ENCODE assay signal across 30 mouse cellular contexts in genomic region chr11:45398188-45398587, GRCm38 (mm10).
A peak's percentile ranks its signal among the peaks of the same experiment; 100 is the strongest.
DNase-seq lines count a peak whose midpoint lies in the region; ATAC-seq and TF ChIP-seq lines count a peak whose summit lies in the region.
"Had no signal": no experiment of that assay in that cellular context is flagged by ENCODE, and none has a peak within 500 bp of the region (broad histone marks: within the 10 kb centered on the region; RNA-seq: fewer than 3 reads in every experiment).

No protein-coding gene starts in this region.

- peak; percentile 78 for ATAC-seq in frontal cortex, adult (ENCODE audit: low TSS enrichment)
- no peak for ATAC-seq in midbrain, postnatal 0 days (ENCODE audit: low FRiP score)
- no peak for ATAC-seq in midbrain, embryonic 11.5 days (ENCODE audit: low FRiP score)
- ATAC-seq in forebrain, embryonic 16.5 days = peak; percentile 84
- ATAC-seq: activated CD4-positive, CD25-positive, alpha-beta regulatory T cell, adult 4 months; midbrain, embryonic 16.5 days had no signal

- no peaks in the 10 kb centered on the region for H3K9me3 ChIP-seq in midbrain, postnatal 0 days (ENCODE audit: low read length)
- no peaks in the 10 kb centered on the region for H3K9me3 ChIP-seq in midbrain, embryonic 11.5 days (ENCODE audit: control insufficient read depth, low read length)
- H3K9me3 ChIP-seq in forebrain, embryonic 16.5 days (ENCODE audit: control insufficient read depth, low read length) = no peaks in the 10 kb centered on the region
- H3K9me3 ChIP-seq: heart, embryonic 10.5 days; heart, embryonic 15.5 days; hindbrain, embryonic 13.5 days; lung, embryonic 15.5 days; midbrain, embryonic 10.5 days; neural tube, embryonic 12.5 days; stomach, embryonic 15.5 days had no signal

- TF ChIP-seq CTCF in midbrain, postnatal 0 days (IDR thresholded peaks at IDR 0.05) = no peak

- H3K4me2 ChIP-seq in midbrain, postnatal 0 days (ENCODE audit: low read depth, low read length, poor library complexity, severe bottlenecking) = no peak overlapping the region
- H3K4me2 ChIP-seq in midbrain, embryonic 11.5 days = no peak overlapping the region
- no peak overlapping the region for H3K4me2 ChIP-seq in forebrain, embryonic 16.5 days (ENCODE audit: low read length)
- H3K4me2 ChIP-seq: heart, embryonic 15.5 days; hindbrain, embryonic 13.5 days; limb, embryonic 12.5 days; liver, embryonic 11.5 days; lung, embryonic 15.5 days; neural tube, embryonic 12.5 days; stomach, embryonic 15.5 days had no signal

- no peak overlapping the region for H3K4me3 ChIP-seq in midbrain, postnatal 0 days (ENCODE audit: low read depth, low read length)
- no peak overlapping the region for H3K4me3 ChIP-seq in midbrain, embryonic 11.5 days (ENCODE audit: low read depth, low read length)
- no peak overlapping the region for H3K4me3 ChIP-seq in forebrain, embryonic 16.5 days (replicated peaks; ENCODE audit: low read length)
- H3K4me3 ChIP-seq: heart, embryonic 10.5 days; heart, embryonic 15.5 days; hindbrain, embryonic 13.5 days; limb, embryonic 12.5 days; lung, embryonic 15.5 days; midbrain, embryonic 10.5 days; myocyte; neural tube, embryonic 12.5 days; stomach, embryonic 15.5 days had no signal

- 69% methylated on average over 6 of the region's 6 CpGs for WGBS in midbrain, postnatal 0 days
- WGBS in midbrain, embryonic 11.5 days = 74% methylated on average over 6 of the region's 6 CpGs
- WGBS in forebrain, embryonic 16.5 days = 46% methylated on average over 6 of the region's 6 CpGs

- no peaks in the 10 kb centered on the region for H3K27me3 ChIP-seq in midbrain, postnatal 0 days (ENCODE audit: insufficient read depth, low read length)
- H3K27me3 ChIP-seq in midbrain, embryonic 11.5 days (ENCODE audit: control insufficient read depth, insufficient read depth, low read length) = no peaks in the 10 kb centered on the region
- no peaks in the 10 kb centered on the region for H3K27me3 ChIP-seq in forebrain, embryonic 16.5 days (replicated peaks; ENCODE audit: control insufficient read depth, insufficient read depth, low read length)
- H3K27me3 ChIP-seq: CH12.LX; heart, embryonic 15.5 days; hindbrain, embryonic 13.5 days; limb, embryonic 12.5 days; lung, embryonic 15.5 days; neural tube, embryonic 12.5 days; stomach, embryonic 15.5 days had no signal

- H3K27ac ChIP-seq in midbrain, postnatal 0 days (ENCODE audit: low read depth, low read length) = no peak overlapping the region
- no peak overlapping the region for H3K27ac ChIP-seq in midbrain, embryonic 11.5 days (ENCODE audit: low read depth, low read length)
- H3K27ac ChIP-seq in forebrain, embryonic 16.5 days (ENCODE audit: low read length) = no peak overlapping the region
- H3K27ac ChIP-seq: heart, embryonic 10.5 days; heart, embryonic 15.5 days; hindbrain, embryonic 13.5 days; limb, embryonic 12.5 days; lung, embryonic 15.5 days; midbrain, embryonic 10.5 days; neural tube, embryonic 12.5 days; stomach, embryonic 15.5 days had no signal

- H3K36me3 ChIP-seq in midbrain, postnatal 0 days (ENCODE audit: insufficient read depth, low read length) = no peaks in the 10 kb centered on the region
- no peaks in the 10 kb centered on the region for H3K36me3 ChIP-seq in midbrain, embryonic 11.5 days (ENCODE audit: control insufficient read depth, insufficient read depth, low read length)
- no peaks in the 10 kb centered on the region for H3K36me3 ChIP-seq in forebrain, embryonic 16.5 days (ENCODE audit: control insufficient read depth, insufficient read depth)
- H3K36me3 ChIP-seq: heart, embryonic 10.5 days; heart, embryonic 15.5 days; hindbrain, embryonic 13.5 days; limb, embryonic 12.5 days; lung, embryonic 15.5 days; midbrain, embryonic 10.5 days; neural tube, embryonic 12.5 days; stomach, embryonic 15.5 days had no signal

- peak; percentile 46 to 53 for DNase-seq in cerebellum, postnatal 10 days
- no peak for DNase-seq in cerebellum, adult 8-10 months
- DNase-seq in frontal cortex, postnatal 10 days (ENCODE audit: low spot score in 2 of 2) = no peak
- DNase-seq in midbrain, postnatal 0 days (ENCODE audit: low spot score) = peak; percentile 44
- DNase-seq in midbrain, embryonic 11.5 days (ENCODE audit: low spot score, missing footprints) = no peak
- no peak for DNase-seq in yolk sac, embryonic 10.5 days (ENCODE audit: low spot score)
- DNase-seq: adrenal gland, adult 2 months; cerebellum, adult 18-20 months; cerebellum, postnatal 25 days; gastrocnemius, postnatal 25 days; heart, adult 11 months; kidney, adult 2 months; kidney, postnatal 36 days; right cerebral cortex, postnatal 25 days; thymus, postnatal 14 days had no signal

- no peak overlapping the region for H3K9ac ChIP-seq in midbrain, postnatal 0 days (replicated peaks; ENCODE audit: low read length, poor library complexity, severe bottlenecking)
- no peak overlapping the region for H3K9ac ChIP-seq in midbrain, embryonic 11.5 days (ENCODE audit: low read length)
- H3K9ac ChIP-seq in forebrain, embryonic 16.5 days (replicated peaks; ENCODE audit: low read depth, low read length) = no peak overlapping the region
- H3K9ac ChIP-seq: heart, embryonic 15.5 days; hindbrain, embryonic 13.5 days; limb, embryonic 12.5 days; lung, embryonic 15.5 days; neural tube, embryonic 12.5 days; stomach, embryonic 15.5 days had no signal

- H3K4me1 ChIP-seq in midbrain, postnatal 0 days (ENCODE audit: insufficient read depth, low read length) = no peaks in the 10 kb centered on the region
- H3K4me1 ChIP-seq in midbrain, embryonic 11.5 days (ENCODE audit: control insufficient read depth, insufficient read depth, low read length) = no peaks in the 10 kb centered on the region
- peaks cover 13% of the 10 kb centered on the region for H3K4me1 ChIP-seq in forebrain, embryonic 16.5 days (replicated peaks; ENCODE audit: control insufficient read depth, insufficient read depth, low read length)
- H3K4me1 ChIP-seq: heart, embryonic 15.5 days; lung, embryonic 15.5 days; midbrain, embryonic 10.5 days; neural tube, embryonic 12.5 days; stomach, embryonic 15.5 days had no signal

Comparison
In these comparisons a context has a peak if more than half of its experiments do, and no peak if none do; other contexts are left out.
1. DNase-seq: peak in cerebellum, postnatal 10 days (2 of 2) and midbrain, postnatal 0 days (single experiment); none in cerebellum, adult 8-10 months (single experiment), frontal cortex, postnatal 10 days (0 of 2), midbrain, embryonic 11.5 days (single experiment) and yolk sac, embryonic 10.5 days (single experiment).
2. ATAC-seq: peak in frontal cortex, adult (single experiment) and forebrain, embryonic 16.5 days (single experiment); none in midbrain, postnatal 0 days (single experiment) and midbrain, embryonic 11.5 days (single experiment).